Mouse (Mus musculus): ENCODE measurements around the gene Slc17a1. TPM values are rescaled to one million over a fixed set of nuclear protein-coding genes. Genes with fewer than 3 reads are reported as not detected.

Gene Slc17a1
- polyA plus RNA-seq, 1 experiment from 2014 or later, result 0.32 TPM

DNA sequence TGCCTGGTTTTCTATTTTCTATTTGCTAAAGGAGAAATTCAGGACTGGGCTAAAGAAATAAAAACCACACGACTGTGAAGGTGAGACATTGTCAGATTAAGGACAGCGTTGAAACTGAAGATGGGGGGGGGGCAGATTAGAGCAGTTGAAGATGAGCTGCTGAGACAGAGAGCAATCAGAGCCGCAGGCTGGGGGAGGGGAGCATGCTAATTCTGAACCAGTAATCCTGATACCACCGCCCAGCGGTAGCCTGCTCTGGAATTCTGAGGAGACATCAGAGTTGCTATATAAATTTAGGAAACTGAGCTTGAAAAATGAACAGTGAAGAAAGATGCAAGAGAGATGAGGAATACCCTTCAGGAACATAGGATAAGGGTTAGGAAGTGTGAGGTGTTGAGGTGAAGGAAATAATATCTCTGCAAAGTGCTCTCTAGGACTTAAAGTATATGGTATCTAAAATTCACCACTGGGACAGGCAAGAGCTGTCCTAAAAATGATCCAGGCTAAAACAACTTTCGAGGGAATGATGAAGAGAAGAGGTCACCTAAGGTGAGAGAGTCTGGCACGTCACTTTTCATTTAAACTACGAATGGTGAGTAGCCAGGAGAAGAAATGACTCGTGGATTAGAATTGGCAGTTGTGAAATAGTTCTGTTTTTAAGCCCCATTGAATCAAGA, 25.2 kb downstream of the Slc17a1 start:
- Histone ChIP-seq H3K27ac (replicated peaks) (no peak overlapping the region), H3K36me3 (replicated peaks) (no peaks in the 10 kb centered on the region), H3K27me3 (no peaks in the 10 kb centered on the region), H3K9me3 (replicated peaks) (no peaks in the 10 kb centered on the region), H3K9ac (no peak overlapping the region), H3K4me2 (no peak overlapping the region), H3K4me3 (replicated peaks) (no peak overlapping the region), H3K4me1 (replicated peaks) (0 out of 2 replicates have a peak, but pooled peaks cover 3% of the 10 kb centered on the region)
- 37% methylated on average over 9 of the region's 9 CpGs for WGBS (ENCODE audit: insufficient replicate concordance)
- no peak for ATAC-seq (ENCODE audit: insufficient read depth)

DNA sequence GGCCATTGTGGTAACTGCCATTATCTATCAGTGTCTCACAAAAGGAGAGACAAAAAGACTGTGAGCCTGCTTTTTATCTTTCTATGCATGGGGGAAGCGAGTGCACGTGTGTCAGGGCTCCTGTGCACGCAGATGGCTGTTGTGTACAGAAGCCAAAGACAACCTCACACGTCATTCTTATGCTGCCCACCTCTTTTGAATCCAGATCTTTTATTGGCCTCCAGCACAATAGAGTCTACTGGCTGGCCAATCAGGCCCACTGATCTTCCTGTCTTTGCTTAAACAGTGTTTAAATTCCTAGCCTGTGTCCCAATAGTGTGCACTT, 25.7 kb downstream of the Slc17a1 start:
- no peak for ATAC-seq (ENCODE audit: insufficient read depth)
- no peak overlapping the region for H3K4me2 ChIP-seq
- H3K9ac ChIP-seq, result no peak overlapping the region
- H3K36me3 ChIP-seq (replicated peaks), result no peaks in the 10 kb centered on the region
- no peak overlapping the region for H3K27ac ChIP-seq (replicated peaks)
- H3K27me3 ChIP-seq, result no peaks in the 10 kb centered on the region
- H3K4me1 ChIP-seq (replicated peaks), result 0 out of 2 replicates have a peak, but pooled peaks cover 3% of the 10 kb centered on the region
- 19% methylated on average over 4 of the region's 4 CpGs for WGBS (ENCODE audit: insufficient replicate concordance)
- H3K9me3 ChIP-seq (replicated peaks), result no peaks in the 10 kb centered on the region
- no peak overlapping the region for H3K4me3 ChIP-seq (replicated peaks)

DNA sequence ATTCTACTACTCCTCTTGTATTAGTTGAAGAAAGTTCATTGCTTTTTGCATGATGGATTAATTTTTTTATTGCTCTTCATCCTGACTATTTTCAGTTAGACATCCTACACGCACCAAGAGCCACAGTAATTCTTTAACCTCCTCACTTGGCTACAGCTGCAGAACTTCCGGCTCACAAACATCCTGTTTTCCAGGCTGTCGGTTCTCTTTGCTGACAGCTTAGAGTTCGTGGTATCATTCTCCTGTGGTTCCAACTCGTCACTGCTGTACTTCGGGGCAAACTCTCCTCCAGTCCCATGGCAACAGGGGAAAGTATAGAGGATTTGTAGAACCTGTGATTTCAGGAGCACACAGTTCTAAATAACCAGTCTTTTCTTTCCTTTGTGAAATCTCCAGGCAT, 30.7 kb downstream of the Slc17a1 start:
- no peak for ATAC-seq (ENCODE audit: insufficient read depth)
- Histone ChIP-seq H3K4me1 (replicated peaks) (no peaks in the 10 kb centered on the region), H3K4me2 (no peak overlapping the region), H3K4me3 (replicated peaks) (no peak overlapping the region), H3K27me3 (no peaks in the 10 kb centered on the region), H3K36me3 (replicated peaks) (no peaks in the 10 kb centered on the region), H3K9me3 (replicated peaks) (no peaks in the 10 kb centered on the region), H3K9ac (no peak overlapping the region), H3K27ac (replicated peaks) (no peak overlapping the region)
- WGBS (ENCODE audit: insufficient replicate concordance), result 15% methylated on average over 6 of the region's 6 CpGs

DNA sequence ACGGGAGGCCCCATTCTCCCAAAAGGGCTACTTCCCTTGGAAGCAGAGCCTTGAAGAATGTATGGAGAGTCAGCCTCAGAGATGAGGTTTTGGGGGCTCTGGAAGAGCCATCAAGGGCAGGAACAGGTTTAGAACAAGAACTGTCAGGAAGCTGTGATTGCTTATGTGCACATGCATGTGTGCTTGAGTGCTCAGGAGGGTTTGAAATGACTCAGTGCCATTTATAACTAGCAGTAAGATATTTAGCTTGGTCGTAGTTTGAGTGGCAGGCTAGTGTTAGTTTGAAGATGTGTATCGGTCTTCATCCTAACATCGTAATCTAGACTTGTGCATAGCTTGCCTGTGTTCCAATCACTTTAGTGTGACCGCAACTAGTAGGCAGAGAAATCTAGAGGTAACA, 39.4 kb downstream of the Slc17a1 start:
- H3K4me2 ChIP-seq, result no peak overlapping the region
- no peak overlapping the region for H3K9ac ChIP-seq
- no peaks in the 10 kb centered on the region for H3K36me3 ChIP-seq (replicated peaks)
- 75% methylated on average over 5 of the region's 5 CpGs for WGBS (ENCODE audit: insufficient replicate concordance)
- H3K27ac ChIP-seq (replicated peaks), result no peak overlapping the region
- no peaks in the 10 kb centered on the region for H3K9me3 ChIP-seq (replicated peaks)
- H3K4me3 ChIP-seq (replicated peaks), result no peak overlapping the region
- no peaks in the 10 kb centered on the region for H3K4me1 ChIP-seq (replicated peaks)
- no peak for ATAC-seq (ENCODE audit: insufficient read depth)
- no peaks in the 10 kb centered on the region for H3K27me3 ChIP-seq

DNA sequence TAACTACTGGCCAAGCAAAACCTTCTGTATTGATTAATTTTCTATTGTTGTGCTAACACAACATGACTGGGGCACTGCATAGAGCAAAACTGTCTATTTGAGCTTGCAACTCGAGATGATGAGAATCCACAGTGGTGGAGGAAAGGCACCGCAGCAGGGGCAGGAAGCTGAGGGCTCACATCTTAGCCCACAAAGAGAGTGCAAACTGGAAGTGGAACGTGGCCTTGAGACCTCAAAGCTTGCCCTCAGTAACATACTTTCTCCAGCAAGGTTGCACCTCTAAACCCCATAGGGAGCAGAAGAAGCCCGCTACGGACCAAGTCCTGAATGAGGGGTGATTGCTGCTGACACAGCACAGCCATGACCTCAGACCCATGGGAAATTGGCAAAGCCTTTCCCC, 42.6 kb downstream of the Slc17a1 start:
- no peak overlapping the region for H3K9ac ChIP-seq
- WGBS (ENCODE audit: insufficient replicate concordance), result 19% methylated on average over 5 of the region's 5 CpGs
- H3K27me3 ChIP-seq, result no peaks in the 10 kb centered on the region
- no peaks in the 10 kb centered on the region for H3K9me3 ChIP-seq (replicated peaks)
- ATAC-seq (ENCODE audit: insufficient read depth), result no peak
- H3K4me2 ChIP-seq, result no peak overlapping the region
- peaks cover 10% of the 10 kb centered on the region; the same call in 1 of the 2 replicates for H3K4me1 ChIP-seq (replicated peaks)
- H3K27ac ChIP-seq (replicated peaks), result no peak overlapping the region
- no peak overlapping the region for H3K4me3 ChIP-seq (replicated peaks)
- H3K36me3 ChIP-seq (replicated peaks), result no peaks in the 10 kb centered on the region

DNA sequence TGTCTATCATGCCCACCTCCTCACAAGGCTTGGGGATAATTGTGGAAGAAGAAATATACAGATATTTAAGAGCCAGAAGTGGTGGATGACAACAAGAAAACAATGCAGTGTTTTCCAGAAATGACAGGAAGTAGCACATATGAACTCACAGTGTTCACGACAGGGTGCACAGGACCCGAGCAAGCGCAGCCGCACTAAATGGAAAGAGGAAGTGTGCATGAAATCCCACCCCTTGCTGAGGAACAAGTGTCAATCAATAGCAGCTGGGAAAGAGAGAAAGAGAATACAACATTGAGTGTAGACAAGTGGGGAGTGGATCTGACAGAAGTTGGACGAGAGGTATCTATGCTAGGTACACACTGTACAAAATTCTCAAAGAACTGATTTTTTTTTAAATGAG, 43.8 kb downstream of the Slc17a1 start:
- H3K36me3 ChIP-seq (replicated peaks), result no peaks in the 10 kb centered on the region
- H3K27ac ChIP-seq (replicated peaks), result no peak overlapping the region
- H3K27me3 ChIP-seq, result no peaks in the 10 kb centered on the region
- no peak overlapping the region for H3K9ac ChIP-seq
- 23% methylated on average over 5 of the region's 5 CpGs for WGBS (ENCODE audit: insufficient replicate concordance)
- H3K4me3 ChIP-seq (replicated peaks), result no peak overlapping the region
- no peak for ATAC-seq (ENCODE audit: insufficient read depth)
- peaks cover 18% of the 10 kb centered on the region; the same call in 1 of the 2 replicates for H3K4me1 ChIP-seq (replicated peaks)
- H3K9me3 ChIP-seq (replicated peaks), result no peaks in the 10 kb centered on the region
- no peak overlapping the region for H3K4me2 ChIP-seq

DNA sequence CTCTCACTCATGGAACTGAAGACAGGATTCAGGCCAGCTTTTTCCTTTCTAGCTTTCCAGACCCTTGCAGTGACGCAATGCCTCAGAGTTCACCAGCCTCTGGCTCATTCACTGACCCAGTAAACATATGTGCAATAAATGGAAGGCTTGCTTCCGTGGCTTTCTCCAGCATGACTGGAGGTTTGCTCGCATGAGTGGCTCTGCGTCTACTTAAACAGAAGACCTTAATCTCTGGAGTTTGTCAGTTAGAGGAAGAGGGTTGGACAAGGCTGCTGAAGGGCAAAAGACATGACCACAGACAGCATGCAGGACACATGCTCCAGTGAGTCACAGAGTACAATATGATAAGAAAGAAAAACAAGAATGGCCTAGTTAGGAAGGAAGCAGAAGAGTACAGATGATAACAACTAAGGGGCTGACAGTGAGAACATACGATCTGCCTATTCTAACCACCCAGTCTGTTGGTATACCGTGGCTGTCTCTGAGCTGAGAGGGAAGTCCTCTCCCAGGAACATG, 46.3 kb downstream of the Slc17a1 start:
- peak; percentile 80 for ATAC-seq (ENCODE audit: insufficient read depth)
- H3K9ac ChIP-seq, result no peak overlapping the region
- H3K4me2 ChIP-seq, result no peak overlapping the region
- no peak overlapping the region for H3K4me3 ChIP-seq (replicated peaks)
- no peaks in the 10 kb centered on the region for H3K36me3 ChIP-seq (replicated peaks)
- peaks cover 20% of the 10 kb centered on the region; the same call in 1 of the 2 replicates for H3K4me1 ChIP-seq (replicated peaks)
- 3% methylated on average over 6 of the region's 6 CpGs for WGBS (ENCODE audit: insufficient replicate concordance)
- H3K9me3 ChIP-seq (replicated peaks), result no peaks in the 10 kb centered on the region
- no peaks in the 10 kb centered on the region for H3K27me3 ChIP-seq
- H3K27ac ChIP-seq (replicated peaks), result peak overlapping the region; percentile 39; the same call in 1 of the 2 replicates

DNA sequence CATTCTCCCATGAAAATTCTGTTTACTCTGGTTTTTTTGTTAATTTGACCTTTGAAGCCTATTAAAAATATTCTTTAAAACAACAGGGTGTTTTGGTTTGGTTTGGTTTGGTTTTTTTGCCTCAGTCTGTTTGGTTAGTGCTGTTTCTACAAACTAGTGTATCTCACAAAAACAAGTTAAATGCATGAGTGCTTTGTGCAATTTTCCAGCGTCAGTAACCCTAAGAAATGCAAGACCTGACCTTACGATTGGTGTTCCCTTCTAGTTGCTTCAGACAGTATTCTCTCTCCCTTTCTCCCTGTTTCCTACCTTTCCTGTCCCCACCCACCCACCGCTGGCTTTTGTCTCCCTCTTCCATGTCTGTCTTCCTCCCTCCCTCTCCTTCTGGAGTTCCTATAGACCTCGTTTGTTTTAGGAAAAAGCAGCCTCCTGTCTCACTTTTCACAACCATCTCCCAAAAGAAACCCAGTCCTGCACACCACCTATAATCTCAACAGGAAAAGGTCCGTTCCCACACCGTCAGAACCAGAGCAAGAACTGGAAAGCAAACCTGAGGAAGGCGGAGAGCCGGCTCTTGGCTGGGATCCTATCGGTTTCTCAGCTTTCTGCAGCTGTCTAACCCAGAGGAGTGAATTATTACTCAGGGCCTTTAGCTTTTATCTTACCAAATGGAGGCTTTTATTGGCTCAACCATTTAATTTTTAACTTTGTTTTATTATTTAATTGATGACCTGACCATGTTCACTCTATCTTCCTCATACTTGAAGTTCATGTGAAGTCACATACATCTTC, 47.0 kb downstream of the Slc17a1 start, which contains the start of gene Slc17a4:
Gene Slc17a4, minus strand, starts transcription at position 634 of the 792 bp plus-strand sequence.
- peak within 1 kb of the TSS; percentile 39; the same call in 1 of the 2 replicates for H3K27ac ChIP-seq (replicated peaks)
- H3K4me1 ChIP-seq (replicated peaks), result peaks cover 20% of the 10 kb centered on the region; the same call in 1 of the 2 replicates
- H3K4me2 ChIP-seq, result no peak within 1 kb of the TSS
- 34% methylated on average over 9 of the region's 9 CpGs for WGBS (ENCODE audit: insufficient replicate concordance)
- H3K9ac ChIP-seq, result no peak within 1 kb of the TSS
- H3K9me3 ChIP-seq (replicated peaks), result no peaks in the 10 kb centered on the region
- H3K27me3 ChIP-seq, result no peaks in the 10 kb centered on the region
- no peak for ATAC-seq (ENCODE audit: insufficient read depth)
- H3K36me3 ChIP-seq (replicated peaks), result no peaks in the 10 kb centered on the region
- no peak within 1 kb of the TSS for H3K4me3 ChIP-seq (replicated peaks)

DNA sequence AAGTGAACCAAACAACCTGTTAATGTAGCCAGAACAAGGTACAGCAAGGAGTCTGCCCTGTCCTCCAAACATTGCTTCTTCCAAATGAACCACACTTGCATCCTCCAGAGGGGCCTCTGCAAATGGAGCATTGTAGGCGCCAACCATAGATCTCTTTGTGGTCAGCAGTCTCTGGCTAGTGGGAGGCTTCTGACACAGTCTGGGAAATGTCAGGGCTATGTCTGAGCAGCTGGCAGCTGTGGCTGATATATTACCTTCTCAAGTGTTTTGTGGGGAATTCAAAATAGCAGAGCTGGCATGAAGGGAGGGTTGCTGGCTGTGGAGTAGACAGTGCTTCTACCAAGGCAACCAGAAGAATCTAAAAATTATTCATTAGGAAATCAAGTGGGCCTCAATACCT, 48.6 kb downstream of the Slc17a1 start:
- no peak overlapping the region for H3K27ac ChIP-seq (replicated peaks)
- 55% methylated on average over 1 of the region's 1 CpGs for WGBS (ENCODE audit: insufficient replicate concordance)
- ATAC-seq (ENCODE audit: insufficient read depth), result no peak

DNA sequence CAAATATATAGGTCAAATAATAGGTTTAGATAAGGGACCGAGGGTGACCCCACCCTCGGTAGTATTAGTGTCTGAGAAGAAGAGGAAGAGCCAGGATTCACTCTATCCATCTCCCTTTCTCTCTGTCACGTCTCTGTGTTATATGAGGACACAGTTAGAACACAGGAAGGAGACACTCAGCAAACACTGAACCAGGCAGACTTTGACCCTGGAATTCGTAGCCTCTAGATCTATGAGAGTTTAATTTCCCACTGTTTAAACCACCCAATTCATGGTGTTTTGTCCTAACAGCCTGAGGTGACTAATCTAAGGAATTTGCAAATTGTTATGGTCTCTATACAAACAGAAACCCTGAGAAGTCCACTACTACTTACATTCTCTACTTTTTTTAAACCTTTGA, 50.1 kb downstream of the Slc17a1 start:
- Histone ChIP-seq H3K27me3 (no peaks in the 10 kb centered on the region), H3K36me3 (replicated peaks) (no peaks in the 10 kb centered on the region), H3K27ac (replicated peaks) (no peak overlapping the region), H3K9ac (no peak overlapping the region), H3K4me3 (replicated peaks) (no peak overlapping the region), H3K4me1 (replicated peaks) (peaks cover 20% of the 10 kb centered on the region; the same call in 1 of the 2 replicates), H3K4me2 (no peak overlapping the region), H3K9me3 (replicated peaks) (no peaks in the 10 kb centered on the region)
- 25% methylated on average over 4 of the region's 4 CpGs for WGBS (ENCODE audit: insufficient replicate concordance)
- no peak for ATAC-seq (ENCODE audit: insufficient read depth)

More for the DNA sequence above, 48.6 kb downstream of the Slc17a1 start:
- Histone ChIP-seq H3K4me2 (no peak overlapping the region), H3K9ac (no peak overlapping the region), H3K27me3 (no peaks in the 10 kb centered on the region), H3K4me1 (replicated peaks) (peaks cover 20% of the 10 kb centered on the region; the same call in 1 of the 2 replicates), H3K36me3 (replicated peaks) (no peaks in the 10 kb centered on the region), H3K9me3 (replicated peaks) (no peaks in the 10 kb centered on the region), H3K4me3 (replicated peaks) (no peak overlapping the region)

DNA sequence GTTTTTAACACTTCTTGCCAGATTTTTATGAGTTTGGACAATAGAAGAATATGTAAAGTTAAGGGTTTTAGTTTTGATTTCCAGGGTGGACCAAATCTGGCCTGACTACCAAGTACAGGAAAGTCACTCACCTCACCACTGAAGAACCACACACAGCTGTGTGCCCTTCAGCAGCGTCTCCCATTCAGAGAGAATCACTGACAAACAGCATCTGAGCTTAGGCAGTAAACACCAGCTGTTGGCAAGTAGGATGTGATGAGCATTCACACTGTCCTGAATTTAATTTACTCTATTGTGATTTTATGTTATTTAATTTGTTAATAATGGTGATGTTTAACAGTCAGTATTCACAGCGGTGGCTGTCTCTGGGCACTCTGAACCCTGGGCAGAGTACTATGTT, 58.2 kb downstream of the Slc17a1 start:
- Histone ChIP-seq H3K27me3 (no peaks in the 10 kb centered on the region), H3K36me3 (replicated peaks) (no peaks in the 10 kb centered on the region), H3K4me3 (replicated peaks) (no peak overlapping the region), H3K9me3 (replicated peaks) (no peaks in the 10 kb centered on the region), H3K4me2 (no peak overlapping the region), H3K9ac (no peak overlapping the region), H3K27ac (replicated peaks) (no peak overlapping the region), H3K4me1 (replicated peaks) (no peaks in the 10 kb centered on the region; the same call in 1 of the 2 replicates)
- no peak for ATAC-seq (ENCODE audit: insufficient read depth)
- WGBS (ENCODE audit: insufficient replicate concordance), result 63% methylated on average over 2 of the region's 2 CpGs
